Mouse (Mus musculus) CH12.LX (cell line): ENCODE results near the gene Ppt2.

ENCODE experiments used
- CTCF ChIP-seq, 2 experiments: IDR thresholded peaks in 1 of 2; conservative IDR thresholded peaks in 1 of 2; 2 replicates each; pipeline ENCODE4 v1.5.1; 2011 to 2012; ENCODE audit warnings: low read depth in 2 of 2, low read length in 2 of 2, improper control_type of control experiment in 1 of 2, inconsistent platforms in 1 of 2, mild to moderate bottlenecking in 1 of 2, moderate library complexity in 1 of 2
- EP300 ChIP-seq: IDR thresholded peaks from 2 replicates; pipeline ENCODE4 v1.6.1; 2011; ENCODE audit warnings: low read length, improper control_type of control experiment
- USF1 ChIP-seq: IDR thresholded peaks from 2 replicates; pipeline ENCODE4 v1.6.1; 2014; ENCODE audit warnings: low read depth, mild to moderate bottlenecking, inconsistent platforms, low read length, improper control_type of control experiment
- ZC3H11A ChIP-seq: IDR thresholded peaks from 2 replicates; pipeline ENCODE4 v1.6.1; 2012; ENCODE audit warnings: low read depth, mild to moderate bottlenecking, inconsistent platforms, low read length, improper control_type of control experiment

DNA sequence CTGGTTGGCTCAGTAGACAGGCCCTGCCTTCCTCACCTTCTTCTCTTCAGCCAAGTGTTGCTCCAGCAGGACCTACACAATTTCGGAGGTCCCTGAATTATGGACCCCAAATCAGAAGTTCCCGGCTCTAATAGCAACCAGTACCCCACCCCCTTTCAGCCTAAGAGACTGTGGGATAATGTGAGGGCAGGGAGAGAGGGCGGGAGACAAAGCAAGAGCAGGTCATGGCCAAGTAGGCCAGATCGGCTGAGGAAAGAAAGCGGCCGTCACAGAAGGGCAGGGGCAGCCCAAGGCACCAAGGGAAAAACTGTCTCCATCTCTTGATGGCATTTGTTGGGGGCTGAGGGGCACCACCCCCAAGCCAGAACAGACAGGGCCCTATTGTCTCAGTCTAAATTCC is 12.4 kb downstream of the Ppt2 start, which contains the start of gene Egfl8:
- no peak for TF ChIP-seq CTCF (conservative IDR thresholded peaks at IDR 0.05 in 1 of 2, IDR thresholded peaks at IDR 0.05 in 1 of 2; ENCODE audit: low read depth in 2 of 2, low read length in 2 of 2)
- TF ChIP-seq ZC3H11A, result no peak
- TF ChIP-seq EP300, result no peak
- TF ChIP-seq USF1, result no peak
